Mouse (Mus musculus) midbrain, embryonic 13.5 days (tissue): ENCODE data around the gene Ilf2. TPM values are rescaled to one million over a fixed set of nuclear protein-coding genes. Genes with fewer than 3 reads are reported as not detected.

Source experiments
- ATAC-seq: fragments of 200-750 bp; cut with Nextera tagmentation; 2 replicates; pipeline ENCODE4 v1.8.0; 2017; ENCODE audit warnings: mild to moderate bottlenecking, moderate TSS enrichment, moderate library complexity
- H3K27ac ChIP-seq: fragments of 300-500 bp; sonication (generic); 2 replicates; pipeline ENCODE4 v1.5.1; 2015; ENCODE audit warnings: inconsistent platforms, mild to moderate bottlenecking, moderate library complexity
- H3K27me3 ChIP-seq: fragments of 300-500 bp; sonication (generic); 2 replicates; pipeline ENCODE4 v1.6.1; 2015; ENCODE audit warnings: mild to moderate bottlenecking, inconsistent platforms
- H3K36me3 ChIP-seq: fragments of 300-500 bp; sonication (generic); 2 replicates; pipeline ENCODE4 v1.6.1; 2015; ENCODE audit warnings: mild to moderate bottlenecking, inconsistent platforms
- H3K4me1 ChIP-seq: fragments of 300-500 bp; sonication (generic); replicated peaks from 2 replicates; pipeline ENCODE4 v1.6.1; 2015; ENCODE audit warnings: inconsistent platforms
- H3K4me2 ChIP-seq: fragments of 300-500 bp; sonication (generic); replicated peaks from 2 replicates; pipeline ENCODE4 v1.6.1; 2015; ENCODE audit warnings: moderate library complexity, mild to moderate bottlenecking, inconsistent platforms
- H3K4me3 ChIP-seq: fragments of 300-500 bp; sonication (generic); replicated peaks from 2 replicates; pipeline ENCODE4 v1.5.1; 2015; ENCODE audit warnings: mild to moderate bottlenecking, inconsistent platforms
- H3K9ac ChIP-seq: fragments of 300-500 bp; sonication (generic); replicated peaks from 2 replicates; pipeline ENCODE4 v1.6.1; 2015; ENCODE audit warnings: mild to moderate bottlenecking, inconsistent platforms
- H3K9me3 ChIP-seq: fragments of 300-500 bp; sonication (generic); 2 replicates; pipeline ENCODE4 v1.6.1; 2016; ENCODE audit warnings: mild to moderate bottlenecking, inconsistent platforms
- whole genome bisulfite sequencing: fragments of 180-500 bp; shearing (Covaris S2); methylation state at CpG from one replicate; pipeline ENCODE4 v1.1.7; 2015; 5-methylcytosine and 5-hydroxymethylcytosine counted together
- polyA plus RNA-seq: library from polyadenylated mRNA; unstranded; fragments of >200 nt; fragmentation: Nextera tagmentation; extraction: Ambion mirVana; gene quantifications from 2 replicates; pipeline ENCODE4 v1.2.1, GENCODE M21; 2015

Gene Ilf2
- polyA plus RNA-seq, 1 experiment from 2014 or later: 343 TPM

- H3K27me3 ChIP-seq: no peaks in the 10 kb centered on the region
- H3K4me2 ChIP-seq: no peak overlapping the region
- no peak overlapping the region for H3K27ac ChIP-seq
- WGBS: 92% methylated on average over 5 of the region's 5 CpGs
- H3K36me3 ChIP-seq: no peaks in the 10 kb centered on the region
- H3K9ac ChIP-seq: no peak overlapping the region
- H3K9me3 ChIP-seq: no peaks in the 10 kb centered on the region
- no peak overlapping the region for H3K4me3 ChIP-seq
- ATAC-seq: no peak
- H3K4me1 ChIP-seq: peaks cover 13% of the 10 kb centered on the region
Measured at GRCm38 (mm10) chr3:90537905-90538296, 62.0 kb downstream of the Ilf2 start.

Other genes starting within 250 kb of the Ilf2 start
- gene Jtb, start 244.5 kb upstream of the Ilf2 start, polyA plus RNA-seq: 90.2 and 97.6 TPM in 2 replicates
- gene Creb3l4, start 232.6 kb upstream of the Ilf2 start, polyA plus RNA-seq: 3.3 and 3.4 TPM in 2 replicates
- gene Slc39a1, start 228.0 kb upstream of the Ilf2 start, polyA plus RNA-seq: 57.0 and 60.9 TPM in 2 replicates
- 16.9 and 21.4 TPM in 2 replicates for gene Crtc2, start 222.0 kb upstream of the Ilf2 start, polyA plus RNA-seq
- gene Dennd4b, start 210.9 kb upstream of the Ilf2 start, polyA plus RNA-seq: 5.9 and 6.6 TPM in 2 replicates
- gene Gatad2b, start 182.9 kb upstream of the Ilf2 start, polyA plus RNA-seq: 15.1 and 16.0 TPM in 2 replicates
- gene Slc27a3, start 86.2 kb upstream of the Ilf2 start, polyA plus RNA-seq: 20.2 and 21.8 TPM in 2 replicates
- gene Ints3, start 42.5 kb upstream of the Ilf2 start, polyA plus RNA-seq: 29.1 and 32.6 TPM in 2 replicates
- 1.8 and 2.4 TPM in 2 replicates for gene Npr1, start 10.3 kb upstream of the Ilf2 start, polyA plus RNA-seq
- gene Snapin, start 14.9 kb downstream of the Ilf2 start, polyA plus RNA-seq: 87.9 and 89.1 TPM in 2 replicates
- 205 and 212 TPM in 2 replicates for gene Chtop, start 33.4 kb downstream of the Ilf2 start, polyA plus RNA-seq
- 4.7 and 6.9 TPM in 2 replicates for gene S100a1, start 38.3 kb downstream of the Ilf2 start, polyA plus RNA-seq
- 7.7 and 9.9 TPM in 2 replicates for gene S100a13, start 38.3 kb downstream of the Ilf2 start, polyA plus RNA-seq
- gene S100a14, start 50.7 kb downstream of the Ilf2 start, polyA plus RNA-seq: not detected in 2 replicates
- gene S100a16, start 61.1 kb downstream of the Ilf2 start, polyA plus RNA-seq: 33.7 and 39.5 TPM in 2 replicates
- gene S100a3, start 84.5 kb downstream of the Ilf2 start, polyA plus RNA-seq: not detected in 2 replicates
- gene S100a2, start 114.1 kb downstream of the Ilf2 start, polyA plus RNA-seq: not detected in 2 replicates
- not detected in 2 replicates for gene Gm42674, start 125.8 kb downstream of the Ilf2 start, polyA plus RNA-seq
- gene S100a4, start 127.6 kb downstream of the Ilf2 start, polyA plus RNA-seq: 0.83 and 1.1 TPM in 2 replicates
- gene S100a5, start 132.4 kb downstream of the Ilf2 start, polyA plus RNA-seq: not detected in 2 replicates
- 19.7 and 25.0 TPM in 2 replicates for gene S100a6, start 136.8 kb downstream of the Ilf2 start, polyA plus RNA-seq
- not detected in 2 replicates for gene S100a7a, start 177.9 kb downstream of the Ilf2 start, polyA plus RNA-seq
- gene S100a8, start 192.9 kb downstream of the Ilf2 start, polyA plus RNA-seq: 2.8 and 4.7 TPM in 2 replicates
- 2.4 and 2.7 TPM in 2 replicates for gene S100a9, start 219.6 kb downstream of the Ilf2 start, polyA plus RNA-seq